9 mouse cellular contexts compared by ENCODE assay signal in the genomic region with DNA sequence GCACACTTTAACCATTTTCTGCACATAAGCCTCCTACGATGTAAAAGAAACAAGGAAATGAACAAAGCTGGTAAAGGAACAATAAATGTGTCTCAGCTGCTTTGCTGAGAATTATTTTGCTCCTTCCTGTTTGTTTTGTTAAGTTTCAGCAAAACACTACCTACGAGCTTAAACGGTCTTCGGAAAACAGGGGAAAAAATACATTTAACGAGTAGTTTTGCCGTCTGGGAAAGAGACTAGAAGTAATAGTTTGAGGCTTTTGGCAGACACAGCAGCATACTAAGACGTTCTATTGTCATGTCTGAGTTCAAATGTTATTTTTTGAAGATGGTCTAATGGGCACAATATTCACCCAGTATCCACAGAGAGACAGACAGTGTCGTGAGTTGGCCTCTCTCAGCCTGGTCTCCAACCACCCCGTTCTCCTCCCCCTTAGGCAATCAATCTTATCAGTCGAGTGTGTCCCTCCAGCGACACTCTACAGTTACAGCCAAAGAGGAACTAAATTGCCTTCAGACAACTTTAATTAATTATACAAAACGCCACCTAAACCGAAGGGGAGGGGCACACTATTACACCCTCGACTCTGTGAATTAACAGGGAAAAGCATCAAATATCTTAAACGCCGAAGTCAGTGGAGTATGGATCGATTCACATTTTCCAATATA. TPM values are rescaled to one million over a fixed set of nuclear protein-coding genes. Genes with fewer than 3 reads are reported as not detected.
DNase-seq lines count a peak whose midpoint lies in the region; ATAC-seq and TF ChIP-seq lines count a peak whose summit lies in the region.
"Had no signal": no experiment of that assay in that cellular context is flagged by ENCODE, and none has a peak within 500 bp of the region (broad histone marks: within the 10 kb centered on the region; RNA-seq: fewer than 3 reads in every experiment).

No protein-coding gene starts in this region.

- H3K4me2 ChIP-seq in heart, embryonic 11.5 days, result peak overlapping the region; percentile 86

- peak overlapping the region; percentile 91 for H3K4me3 ChIP-seq in megakaryocyte, embryonic 14.5 days (replicated peaks)
- peak overlapping the region; percentile 81 for H3K4me3 ChIP-seq in heart, embryonic 11.5 days (ENCODE audit: low read depth, low read length)
- peak overlapping the region; percentile 58 for H3K4me3 ChIP-seq in small intestine, adult 2 months (ENCODE audit: low read depth, low read length)

- peak; percentile 16 for DNase-seq in liver
- no peak for DNase-seq in layer of hippocampus, adult 9-11 months
- DNase-seq in B cell, adult 2 months, result no peak
- no peak for DNase-seq in spleen, postnatal 14 days (ENCODE audit: low spot score in 2 of 2)

- H3K36me3 ChIP-seq in megakaryocyte, embryonic 14.5 days (replicated peaks; ENCODE audit: low read length), result peaks cover 32% of the 10 kb centered on the region
- no peaks in the 10 kb centered on the region for H3K36me3 ChIP-seq in heart, embryonic 11.5 days (ENCODE audit: control insufficient read depth, insufficient read depth, low read length)
- H3K36me3 ChIP-seq in small intestine, adult 2 months (ENCODE audit: control insufficient read depth, insufficient read depth, low read length), result peaks cover 32% of the 10 kb centered on the region

- ATAC-seq in megakaryocyte, adult 5-6 weeks (ENCODE audit: poor library complexity, severe bottlenecking), result no peak
- no peak for ATAC-seq in heart, embryonic 11.5 days (replicated peaks; ENCODE audit: insufficient number of reproducible peaks, low FRiP score, low TSS enrichment)

- no peaks in the 10 kb centered on the region for H3K9me3 ChIP-seq in megakaryocyte, embryonic 14.5 days
- no peaks in the 10 kb centered on the region for H3K9me3 ChIP-seq in heart, embryonic 11.5 days (replicated peaks; ENCODE audit: control insufficient read depth, low read length)

- TF ChIP-seq CTCF in small intestine, adult 2 months (IDR thresholded peaks at IDR 0.05; ENCODE audit: extremely low read depth, insufficient read length, insufficient replicate concordance, low read depth, low read length), result no peak

- peak overlapping the region; percentile 62; the same call in 1 of the 2 replicates for H3K27ac ChIP-seq in heart, embryonic 11.5 days (ENCODE audit: low read depth, low read length)
- no peak overlapping the region for H3K27ac ChIP-seq in small intestine, adult 2 months (ENCODE audit: insufficient read depth, low read depth, low read length)

- WGBS in heart, embryonic 11.5 days (ENCODE audit: insufficient replicate concordance), result 33% methylated on average over 17 of the region's 17 CpGs
- 9% methylated on average over 17 of the region's 17 CpGs for WGBS in small intestine, adult 2 months

- H3K4me1 ChIP-seq in megakaryocyte, embryonic 14.5 days, result peaks cover 44% of the 10 kb centered on the region
- H3K4me1 ChIP-seq in heart, embryonic 11.5 days (ENCODE audit: control insufficient read depth, insufficient read depth, low read length), result peaks cover 7% of the 10 kb centered on the region
- H3K4me1 ChIP-seq in small intestine, adult 2 months (ENCODE audit: control insufficient read depth, insufficient read depth, insufficient read length, low read length), result no peaks in the 10 kb centered on the region; the same call in 1 of the 2 replicates

- TF ChIP-seq POLR2A in small intestine, adult 2 months (IDR thresholded peaks at IDR 0.05; ENCODE audit: low read depth, low read length), result no peak

- peaks cover 5% of the 10 kb centered on the region for H3K27me3 ChIP-seq in megakaryocyte, embryonic 14.5 days (replicated peaks)
- no peaks in the 10 kb centered on the region for H3K27me3 ChIP-seq in heart, embryonic 11.5 days (ENCODE audit: control insufficient read depth, insufficient read depth, low read length)
- H3K27me3 ChIP-seq in small intestine, adult 2 months (ENCODE audit: control insufficient read depth, insufficient read depth, low read length), result no peaks in the 10 kb centered on the region

- H3K9ac ChIP-seq in heart, embryonic 11.5 days (ENCODE audit: low read depth, low read length), result peak overlapping the region; percentile 77

RNA-seq across cellular contexts. Expression of a gene that starts 1.8 kb away (rescaled TPM):
- polyA plus RNA-seq in megakaryocyte, embryonic 14.5 days (2012; ENCODE audit: insufficient read depth, low replicate concordance), result 2.1 TPM in 1 of 2 replicates, not detected in the other
- 89.0 and 96.3 TPM in 2 replicates for total RNA-seq in megakaryocyte, adult 5-6 weeks (2015)
- total RNA-seq in megakaryocyte, adult 5-6 weeks (2017), result 68.9 and 70.0 TPM in 2 replicates
- polyA plus RNA-seq in heart, embryonic 11.5 days (2014; fragmentation: Nextera tagmentation; extraction: Ambion mirVana), result 8.2 and 8.7 TPM in 2 replicates
- 4.8 and 15.9 TPM in 2 replicates for polyA plus RNA-seq in small intestine, adult 2 months (2012; rRNA removed)

RNA-seq across cellular contexts. Expression of a gene that starts 12.8 kb away (rescaled TPM):
- polyA plus RNA-seq in megakaryocyte, embryonic 14.5 days (2012; ENCODE audit: insufficient read depth, low replicate concordance), result not detected in 2 replicates
- not detected in 2 replicates for total RNA-seq in megakaryocyte, adult 5-6 weeks (2015)
- total RNA-seq in megakaryocyte, adult 5-6 weeks (2017), result not detected in 2 replicates
- not detected in 2 replicates for polyA plus RNA-seq in heart, embryonic 11.5 days (2014; fragmentation: Nextera tagmentation; extraction: Ambion mirVana)
- not detected in 2 replicates for polyA plus RNA-seq in small intestine, adult 2 months (2012; rRNA removed)
- polyA plus RNA-seq: testis, adult 2 months had no signal
